Mouse (Mus musculus): ENCODE measurements around the gene Krt86. TPM values are rescaled to one million over a fixed set of nuclear protein-coding genes. Genes with fewer than 3 reads are reported as not detected.
"Not testable (repeated sequence)": the region's sequence is repeated elsewhere in the genome, so short reads cannot be mapped to it uniquely, and the experiment has no call there.

The Krt86 gene
- polyA plus RNA-seq, 1 experiment from 2014 or later: not detected

GRCm38 (mm10) chr15:101506896-101507758 is 33.8 kb downstream of the Krt86 start:
- no peaks in the 10 kb centered on the region for H3K36me3 ChIP-seq (ENCODE audit: control insufficient read depth, insufficient read depth, low read length)
- no peak overlapping the region for H3K4me3 ChIP-seq (ENCODE audit: low read length)
- H3K9ac ChIP-seq (ENCODE audit: low read depth, low read length): no peak overlapping the region
- no peaks in the 10 kb centered on the region for H3K9me3 ChIP-seq (ENCODE audit: control insufficient read depth, low read length)
- H3K27ac ChIP-seq (ENCODE audit: low read depth, low read length): no peak overlapping the region
- peaks cover 8% of the 10 kb centered on the region; the same call in 1 of the 2 replicates for H3K4me1 ChIP-seq (ENCODE audit: control insufficient read depth, insufficient read depth, low read length)
- ATAC-seq (ENCODE audit: low FRiP score, low TSS enrichment): peak; percentile 44
- 29% methylated on average over 14 of the region's 14 CpGs for WGBS
- no peaks in the 10 kb centered on the region for H3K27me3 ChIP-seq (ENCODE audit: control insufficient read depth, insufficient read depth, low read length)
- H3K4me2 ChIP-seq (replicated peaks; ENCODE audit: low read depth, low read length): no peak overlapping the region

DNA sequence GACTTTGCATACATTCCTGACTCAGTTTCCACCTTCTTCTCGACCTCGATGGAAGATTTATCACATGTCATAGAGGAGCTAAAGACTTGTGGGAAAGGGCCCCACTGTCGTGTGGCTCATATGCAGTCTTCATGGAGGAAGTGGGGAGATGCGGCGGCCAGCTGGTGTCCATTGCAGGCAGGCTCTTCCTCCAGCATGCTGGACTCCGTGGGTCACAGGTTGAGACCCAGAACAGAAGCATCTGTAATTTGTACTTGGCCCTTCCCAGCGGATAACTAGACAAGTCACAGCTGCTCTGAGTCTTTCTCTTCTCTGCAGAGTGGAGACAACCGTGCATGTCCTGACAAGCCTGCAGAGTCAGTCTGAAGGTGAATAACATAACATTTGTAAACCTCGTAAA is 35.0 kb downstream of the Krt86 start:
- no peak overlapping the region for H3K27ac ChIP-seq (ENCODE audit: low read depth, low read length)
- peaks cover 8% of the 10 kb centered on the region; the same call in 1 of the 2 replicates for H3K4me1 ChIP-seq (ENCODE audit: control insufficient read depth, insufficient read depth, low read length)
- H3K27me3 ChIP-seq (ENCODE audit: control insufficient read depth, insufficient read depth, low read length): no peaks in the 10 kb centered on the region
- no peak overlapping the region for H3K9ac ChIP-seq (ENCODE audit: low read depth, low read length)
- 29% methylated on average over 9 of the region's 9 CpGs for WGBS
- H3K4me2 ChIP-seq (replicated peaks; ENCODE audit: low read depth, low read length): no peak overlapping the region
- no peaks in the 10 kb centered on the region for H3K36me3 ChIP-seq (ENCODE audit: control insufficient read depth, insufficient read depth, low read length)
- ATAC-seq (ENCODE audit: low FRiP score, low TSS enrichment): 0 out of 2 replicates have a peak, but pooled peaks have one; percentile 38
- no peaks in the 10 kb centered on the region for H3K9me3 ChIP-seq (ENCODE audit: control insufficient read depth, low read length)
- no peak overlapping the region for H3K4me3 ChIP-seq (ENCODE audit: low read length)

GRCm38 (mm10) chr15:101517161-101517560 is 43.9 kb downstream of the Krt86 start, which contains the start of gene Gm49425:
Gene Gm49425, minus strand, starts transcription at chr15:101517261.
- 72% methylated on average over 2 of the region's 2 CpGs for WGBS

DNA sequence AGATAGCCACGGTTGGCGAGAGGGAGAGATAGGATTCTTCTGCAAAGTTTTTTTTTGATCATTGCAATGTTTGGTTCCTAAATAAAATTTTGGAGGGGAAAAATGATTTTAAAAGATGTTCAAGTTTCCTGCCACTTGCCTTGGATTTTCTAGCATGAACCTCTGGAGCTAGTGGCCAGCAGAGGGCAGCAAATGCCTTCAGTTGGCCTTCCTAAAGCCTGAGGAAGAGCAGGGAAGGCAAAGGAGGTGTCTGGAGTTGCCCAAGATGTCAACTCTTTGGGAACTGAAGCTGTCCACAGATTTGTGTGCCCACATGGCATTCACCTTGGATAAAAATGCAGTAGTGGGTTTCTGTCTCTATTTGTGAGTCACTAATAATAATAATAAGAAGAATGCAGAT is 46.5 kb downstream of the Krt86 start:
- Histone ChIP-seq H3K9me3 (ENCODE audit: control insufficient read depth, low read length) (no peaks in the 10 kb centered on the region), H3K27me3 (ENCODE audit: control insufficient read depth, insufficient read depth, low read length) (peaks cover 9% of the 10 kb centered on the region; the same call in 1 of the 2 replicates), H3K4me3 (ENCODE audit: low read length) (no peak overlapping the region), H3K36me3 (ENCODE audit: control insufficient read depth, insufficient read depth, low read length) (no peaks in the 10 kb centered on the region), H3K9ac (ENCODE audit: low read depth, low read length) (no peak overlapping the region), H3K4me1 (ENCODE audit: control insufficient read depth, insufficient read depth, low read length) (no peaks in the 10 kb centered on the region), H3K27ac (ENCODE audit: low read depth, low read length) (no peak overlapping the region), H3K4me2 (replicated peaks; ENCODE audit: low read depth, low read length) (no peak overlapping the region)
- WGBS: 13% methylated on average over 2 of the region's 2 CpGs
- ATAC-seq (ENCODE audit: low FRiP score, low TSS enrichment): no peak

More at GRCm38 (mm10) chr15:101517161-101517560, 43.9 kb downstream of the Krt86 start, which contains the start of gene Gm49425:
- H3K4me3 ChIP-seq (ENCODE audit: low read length); H3K4me2 ChIP-seq (replicated peaks; ENCODE audit: low read depth, low read length); H3K9me3 ChIP-seq (ENCODE audit: control insufficient read depth, low read length); H3K9ac ChIP-seq (ENCODE audit: low read depth, low read length); ATAC-seq (ENCODE audit: low FRiP score, low TSS enrichment); H3K27me3 ChIP-seq (ENCODE audit: control insufficient read depth, insufficient read depth, low read length); H3K4me1 ChIP-seq (ENCODE audit: control insufficient read depth, insufficient read depth, low read length); H3K27ac ChIP-seq (ENCODE audit: low read depth, low read length); H3K36me3 ChIP-seq (ENCODE audit: control insufficient read depth, insufficient read depth, low read length): not testable (repeated sequence)

DNA sequence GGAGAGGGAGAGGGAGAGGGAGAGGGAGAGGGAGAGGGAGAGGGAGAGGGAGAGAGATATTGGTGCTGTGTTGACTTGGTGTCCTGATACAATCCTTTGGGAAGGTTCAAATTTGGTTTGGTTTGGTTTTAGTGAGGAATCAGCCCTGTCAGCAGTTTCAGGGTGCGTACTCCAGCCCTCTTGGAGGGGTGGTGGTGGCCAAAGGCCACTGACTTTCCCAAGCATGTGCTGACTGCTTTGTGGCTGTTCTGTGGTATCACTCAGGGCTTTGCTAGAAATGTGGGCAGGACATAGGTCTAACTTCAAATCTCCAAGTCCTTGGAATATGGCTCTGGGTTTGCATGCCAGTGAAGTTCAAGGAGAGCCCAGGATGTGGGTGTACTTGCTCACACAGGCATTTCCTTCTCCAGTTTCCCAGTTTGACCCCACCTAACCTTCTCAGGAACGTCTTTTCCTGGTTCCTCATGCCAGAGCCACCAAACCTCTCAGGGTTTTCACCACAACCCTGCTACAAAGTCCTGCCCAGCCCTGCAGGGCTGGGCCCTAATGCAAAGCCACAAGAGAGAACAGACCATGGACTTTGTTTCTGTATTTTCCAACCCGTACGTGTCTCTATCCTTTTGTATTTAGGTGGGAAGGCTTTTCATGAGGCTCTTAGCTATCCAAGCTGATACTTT is 49.4 kb downstream of the Krt86 start:
- WGBS: 57% methylated on average over 4 of the region's 4 CpGs
- no peaks in the 10 kb centered on the region for H3K4me1 ChIP-seq (ENCODE audit: control insufficient read depth, insufficient read depth, low read length)

More for the DNA sequence above, 49.4 kb downstream of the Krt86 start:
- Histone ChIP-seq H3K4me2 (replicated peaks; ENCODE audit: low read depth, low read length) (no peak overlapping the region), H3K9me3 (ENCODE audit: control insufficient read depth, low read length) (no peaks in the 10 kb centered on the region), H3K27me3 (ENCODE audit: control insufficient read depth, insufficient read depth, low read length) (peaks cover 13% of the 10 kb centered on the region; the same call in 1 of the 2 replicates), H3K4me3 (ENCODE audit: low read length) (no peak overlapping the region), H3K27ac (ENCODE audit: low read depth, low read length) (no peak overlapping the region), H3K36me3 (ENCODE audit: control insufficient read depth, insufficient read depth, low read length) (no peaks in the 10 kb centered on the region), H3K9ac (ENCODE audit: low read depth, low read length) (no peak overlapping the region)
- no peak for ATAC-seq (ENCODE audit: low FRiP score, low TSS enrichment)

Other genes starting within 250 kb of the Krt86 start
- gene Grasp, start 249.3 kb upstream of the Krt86 start, polyA plus RNA-seq (2014; fragmentation: Nextera tagmentation; extraction: Ambion mirVana): 5.0 and 5.7 TPM in 2 replicates
- 4.5 and 5.0 TPM in 2 replicates for gene Nr4a1, start 219.2 kb upstream of the Krt86 start, polyA plus RNA-seq (2014; fragmentation: Nextera tagmentation; extraction: Ambion mirVana)
- 71.8 and 76.5 TPM in 2 replicates for gene Atg101, start 189.2 kb upstream of the Krt86 start, polyA plus RNA-seq (2014; fragmentation: Nextera tagmentation; extraction: Ambion mirVana)
- gene 6030408B16Rik, start 180.3 kb upstream of the Krt86 start, polyA plus RNA-seq (2014; fragmentation: Nextera tagmentation; extraction: Ambion mirVana): 25.8 and 28.2 TPM in 2 replicates
- gene Krt80, start 103.3 kb upstream of the Krt86 start, polyA plus RNA-seq (2014; fragmentation: Nextera tagmentation; extraction: Ambion mirVana): 2.4 and 3.6 TPM in 2 replicates
- 34.6 and 44.0 TPM in 2 replicates for gene Krt7, start 62.4 kb upstream of the Krt86 start, polyA plus RNA-seq (2014; fragmentation: Nextera tagmentation; extraction: Ambion mirVana)
- gene Krt87, start 34.7 kb upstream of the Krt86 start, polyA plus RNA-seq (2014; fragmentation: Nextera tagmentation; extraction: Ambion mirVana): not detected in 2 replicates
- gene Krt88, start 25.7 kb upstream of the Krt86 start, polyA plus RNA-seq (2014; fragmentation: Nextera tagmentation; extraction: Ambion mirVana): 0.21 TPM in 1 of 2 replicates, not detected in the other
- gene Krt81, start 9.7 kb upstream of the Krt86 start, polyA plus RNA-seq (2014; fragmentation: Nextera tagmentation; extraction: Ambion mirVana): not detected in 2 replicates
- not detected in 2 replicates for gene Krt83, start 18.0 kb downstream of the Krt86 start, polyA plus RNA-seq (2014; fragmentation: Nextera tagmentation; extraction: Ambion mirVana)
- not detected in 2 replicates for gene Gm49425, start 43.8 kb downstream of the Krt86 start, polyA plus RNA-seq (2014; fragmentation: Nextera tagmentation; extraction: Ambion mirVana)
- not detected in 2 replicates for gene Krt84, start 59.3 kb downstream of the Krt86 start, polyA plus RNA-seq (2014; fragmentation: Nextera tagmentation; extraction: Ambion mirVana)
- gene Krt82, start 77.2 kb downstream of the Krt86 start, polyA plus RNA-seq (2014; fragmentation: Nextera tagmentation; extraction: Ambion mirVana): not detected in 2 replicates
- 0.17 and 0.22 TPM in 2 replicates for gene Krt90, start 89.5 kb downstream of the Krt86 start, polyA plus RNA-seq (2014; fragmentation: Nextera tagmentation; extraction: Ambion mirVana)
- gene Krt75, start 100.4 kb downstream of the Krt86 start, polyA plus RNA-seq (2014; fragmentation: Nextera tagmentation; extraction: Ambion mirVana): 0.11 and 0.23 TPM in 2 replicates
- gene Gm5414, start 154.7 kb downstream of the Krt86 start, polyA plus RNA-seq (2014; fragmentation: Nextera tagmentation; extraction: Ambion mirVana): not detected in 2 replicates
- gene Gm5478, start 173.9 kb downstream of the Krt86 start, polyA plus RNA-seq (2014; fragmentation: Nextera tagmentation; extraction: Ambion mirVana): not detected in 2 replicates
- not detected in 2 replicates for gene Krt6b, start 206.8 kb downstream of the Krt86 start, polyA plus RNA-seq (2014; fragmentation: Nextera tagmentation; extraction: Ambion mirVana)
- not detected in 2 replicates for gene Krt6a, start 220.8 kb downstream of the Krt86 start, polyA plus RNA-seq (2014; fragmentation: Nextera tagmentation; extraction: Ambion mirVana)
- not detected in 2 replicates for gene Krt5, start 239.4 kb downstream of the Krt86 start, polyA plus RNA-seq (2014; fragmentation: Nextera tagmentation; extraction: Ambion mirVana)

All from kidney, embryonic 14.5 days (tissue).